Mouse (Mus musculus): ENCODE results near the gene Ngfr.

The Ngfr gene

GRCm38 (mm10) chr11:95520456-95521072 is 67.0 kb downstream of the Ngfr start:
- DNase-seq (ENCODE audit: low spot score in 2 of 2), result peak; percentile 88 to 91

- DNase-seq (ENCODE audit: low spot score in 2 of 2), result no peak
Measured at GRCm38 (mm10) chr11:95519996-95520395, 67.5 kb downstream of the Ngfr start.

- DNase-seq (ENCODE audit: low spot score in 2 of 2), result no peak
Measured at GRCm38 (mm10) chr11:95519299-95519698, 68.2 kb downstream of the Ngfr start.
